ENCODE assay signal across 9 mouse cellular contexts in the genomic region with DNA sequence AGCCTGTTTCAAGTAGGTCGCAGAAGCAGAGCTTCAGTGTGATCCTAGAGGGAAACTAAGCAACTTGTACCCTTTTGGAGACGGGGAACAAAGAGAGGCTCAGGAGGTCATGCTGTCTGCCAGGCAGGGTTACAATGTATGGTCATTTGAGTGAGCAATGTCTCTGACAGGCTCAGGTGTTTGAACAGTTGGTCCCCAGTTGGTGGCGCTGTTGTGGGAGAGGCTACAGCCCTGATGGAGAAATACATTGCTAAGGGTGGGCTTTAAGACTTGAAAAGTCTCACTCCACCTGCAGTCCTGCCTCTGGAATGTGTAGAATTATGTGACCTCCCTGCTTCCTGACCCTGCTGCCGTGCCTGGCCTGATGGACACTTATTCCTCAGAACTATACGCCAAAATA. TPM values are rescaled to one million over a fixed set of nuclear protein-coding genes. Genes with fewer than 3 reads are reported as not detected.
DNase-seq lines count a peak whose midpoint lies in the region; TF ChIP-seq lines count a peak whose summit lies in the region.
"Had no signal": no experiment of that assay in that cellular context is flagged by ENCODE, and none has a peak within 500 bp of the region (broad histone marks: within the 10 kb centered on the region; RNA-seq: fewer than 3 reads in every experiment).

No protein-coding gene starts in this region.

- no peak for TF ChIP-seq POLR2A in ES-Bruce4 (IDR thresholded peaks at IDR 0.05; ENCODE audit: insufficient read depth, low read length)
- TF ChIP-seq POLR2A in bone marrow, adult 2 months (IDR thresholded peaks at IDR 0.05; ENCODE audit: borderline replicate concordance, control insufficient read depth, low read depth, low read length), result no peak

- 50% methylated on average over 5 of the region's 5 CpGs for whole genome bisulfite sequencing in bone marrow, adult 2 months

- no peak overlapping the region for H3K27ac ChIP-seq in ES-Bruce4 (ENCODE audit: insufficient read depth, low read length)
- H3K27ac ChIP-seq in bone marrow, adult 2 months (ENCODE audit: control insufficient read depth, insufficient read depth, low read depth, low read length, poor library complexity), result no peak overlapping the region
- H3K27ac ChIP-seq: embryonic facial prominence, embryonic 13.5 days; liver, embryonic 13.5 days had no signal

- no peak overlapping the region for H3K4me3 ChIP-seq in ES-Bruce4 (ENCODE audit: low read depth, low read length)
- no peak overlapping the region for H3K4me3 ChIP-seq in bone marrow, adult 2 months (replicated peaks; ENCODE audit: control insufficient read depth, low read depth, low read length)
- H3K4me3 ChIP-seq: embryonic facial prominence, embryonic 13.5 days; liver, embryonic 13.5 days had no signal

- DNase-seq in layer of hippocampus, postnatal 10 days (ENCODE audit: low spot score in 2 of 2), result peak; percentile 34 to 45
- no peak for DNase-seq in layer of hippocampus, adult 9-11 months
- DNase-seq in mesoderm, embryonic 11.5 days (ENCODE audit: low read depth, low spot score), result peak; percentile 36
- no peak for DNase-seq in gastrocnemius, postnatal 25 days
- no peak for DNase-seq in left cerebral cortex, adult 9 months (ENCODE audit: low spot score in 2 of 2)
- DNase-seq: liver, embryonic 13.5 days had no signal

- no peak for TF ChIP-seq EP300 in ES-Bruce4 (IDR thresholded peaks at IDR 0.05; ENCODE audit: insufficient read depth, low read depth, low read length)

- no peaks in the 10 kb centered on the region for H3K36me3 ChIP-seq in ES-Bruce4 (ENCODE audit: control insufficient read depth, insufficient read depth, low read length, poor library complexity, severe bottlenecking)
- H3K36me3 ChIP-seq: embryonic facial prominence, embryonic 13.5 days; liver, embryonic 13.5 days had no signal

- H3K27me3 ChIP-seq in ES-Bruce4 (ENCODE audit: control insufficient read depth, insufficient read depth, low read length, poor library complexity, severe bottlenecking), result no peaks in the 10 kb centered on the region; the same call in 1 of the 2 replicates

- H3K9ac ChIP-seq in ES-Bruce4 (ENCODE audit: low read depth, poor library complexity, severe bottlenecking), result no peak overlapping the region
- H3K9ac ChIP-seq: embryonic facial prominence, embryonic 13.5 days; liver, embryonic 13.5 days had no signal

- no peaks in the 10 kb centered on the region for H3K4me1 ChIP-seq in ES-Bruce4 (ENCODE audit: control insufficient read depth, insufficient read depth, low read length)
- H3K4me1 ChIP-seq in bone marrow, adult 2 months (ENCODE audit: control insufficient read depth, insufficient read depth, low read length), result peaks cover 2% of the 10 kb centered on the region

- peak; percentile 80 for TF ChIP-seq CTCF in ES-Bruce4 (IDR thresholded peaks at IDR 0.05; ENCODE audit: low read depth, low read length)
- TF ChIP-seq CTCF in bone marrow, adult 2 months (IDR thresholded peaks at IDR 0.05; ENCODE audit: control insufficient read depth, insufficient read depth, low read length), result peak; percentile 38; the same call in 1 of the 2 replicates

- H3K9me3 ChIP-seq in ES-Bruce4 (replicated peaks; ENCODE audit: control insufficient read depth, insufficient read depth, low read length, poor library complexity, severe bottlenecking), result no peaks in the 10 kb centered on the region
- H3K9me3 ChIP-seq: embryonic facial prominence, embryonic 13.5 days; liver, embryonic 13.5 days had no signal

RNA-seq across cellular contexts. Expression of a gene that starts 21.4 kb away (rescaled TPM):
- total RNA-seq in layer of hippocampus, postnatal 10 days (2021), result 10 to 100 TPM; 37.0 to 39.4 TPM
- 5.9 and 6.0 TPM in 2 replicates for polyA plus RNA-seq in ES-Bruce4 (2011; ENCODE audit: insufficient read depth, insufficient read length, low read depth, missing spikeins)
- 0.87 and 0.97 TPM in 2 replicates for polyA plus RNA-seq in bone marrow, adult 2 months (2011; ENCODE audit: insufficient read depth, insufficient read length, low replicate concordance, missing spikeins)
- total RNA-seq in gastrocnemius, postnatal 25 days (2021), result 1 to 10 TPM; 2.9 to 4.7 TPM

Comparison
In these comparisons a context has a peak if more than half of its experiments do, and no peak if none do; other contexts are left out.
1. DNase-seq: peak in layer of hippocampus, postnatal 10 days (2 of 2) and mesoderm, embryonic 11.5 days (single experiment); none in layer of hippocampus, adult 9-11 months (single experiment), gastrocnemius, postnatal 25 days (single experiment) and left cerebral cortex, adult 9 months (0 of 2).
2. RNA of a gene that starts 21.4 kb away (total RNA-seq): 37.0 to 39.4 TPM in layer of hippocampus, postnatal 10 days; 2.9 to 4.7 TPM in gastrocnemius, postnatal 25 days; every median in the first group is over 4 times any median in the second.